Mouse (Mus musculus) liver, adult 2 months (tissue): Measurements from ENCODE around the gene Zmiz1. TPM values are rescaled to one million over a fixed set of nuclear protein-coding genes. Genes with fewer than 3 reads are reported as not detected.

ENCODE experiments used
- DNase-seq: peaks from one replicate; pipeline ENCODE4 v3.0.0-alpha.2; 2011; ENCODE audit warnings: low read depth, low spot score; ENCODE audit errors: extremely low read depth
- H3K27ac ChIP-seq: fragments of 200-500 bp; replicated peaks from 2 replicates; pipeline ENCODE4 v1.5.1; 2012; ENCODE audit warnings: low read depth, mild to moderate bottlenecking, control low read depth, inconsistent platforms, low read length; ENCODE audit not compliant: insufficient read depth
- H3K27me3 ChIP-seq: fragments of 200-500 bp; 2 replicates; pipeline ENCODE4 v1.6.1; 2012; ENCODE audit warnings: mild to moderate bottlenecking, moderate library complexity, low read length, inconsistent platforms; ENCODE audit not compliant: control insufficient read depth, insufficient read depth
- H3K36me3 ChIP-seq: fragments of 200-500 bp; 2 replicates; pipeline ENCODE4 v1.6.1; 2012; ENCODE audit warnings: low read length, inconsistent platforms; ENCODE audit not compliant: control insufficient read depth, insufficient read depth
- H3K4me1 ChIP-seq: fragments of 200-500 bp; 2 replicates; pipeline ENCODE4 v1.6.1; 2011; ENCODE audit warnings: low read length; ENCODE audit not compliant: control insufficient read depth, insufficient read depth
- H3K4me3 ChIP-seq: fragments of 200-500 bp; 2 replicates; pipeline ENCODE4 v1.5.1; 2011; ENCODE audit warnings: low read depth, mild to moderate bottlenecking, control low read depth, low read length, moderate library complexity; ENCODE audit not compliant: insufficient read depth
- H3K79me2 ChIP-seq: fragments of 200-500 bp; 2 replicates; pipeline ENCODE4 v1.6.1; 2012; ENCODE audit warnings: inconsistent platforms, mild to moderate bottlenecking, low read length, moderate library complexity; ENCODE audit not compliant: control insufficient read depth, insufficient read depth
- H3K9ac ChIP-seq: fragments of 200-500 bp; 2 replicates; pipeline ENCODE4 v1.6.1; 2012; ENCODE audit warnings: low read depth, mild to moderate bottlenecking, control low read depth, inconsistent platforms, low read length
- CTCF ChIP-seq: fragments of 200-500 bp; IDR thresholded peaks from 2 replicates; pipeline ENCODE4 v1.5.1; 2011; ENCODE audit warnings: low read depth, low read length, control low read depth
- POLR2A ChIP-seq: fragments of 200-500 bp; IDR thresholded peaks from 2 replicates; pipeline ENCODE4 v1.6.1; 2011; ENCODE audit warnings: low read length, control low read depth; ENCODE audit not compliant: insufficient read depth; ENCODE audit errors: extremely low read depth
- WGBS: fragments of 180-500 bp; shearing (Covaris S2); methylation state at CpG from one replicate; pipeline ENCODE4 v1.1.7; 2018; 5-methylcytosine and 5-hydroxymethylcytosine counted together
- polyA plus RNA-seq: library from polyadenylated mRNA; depleted of rRNA; stranded (reverse); fragments of >200 nt; gene quantifications from 2 replicates; pipeline ENCODE4 v1.2.3, GENCODE M21; 2012
- total RNA-seq: library from RNA; depleted of rRNA; stranded (reverse); fragments of >200 nt; gene quantifications from 2 replicates; pipeline ENCODE4 v1.2.3, GENCODE M21; 2014

The Zmiz1 gene
- total and polyA plus RNA-seq, 2 experiments: 5.3 to 10.2 TPM

GRCm38 (mm10) chr14:25577431-25577830 lies 118.4 kb downstream of the Zmiz1 start:
- H3K79me2 ChIP-seq: peaks cover 15% of the 10 kb centered on the region; the same call in 1 of the 2 replicates
- no peak overlapping the region for H3K9ac ChIP-seq
- no peak for TF ChIP-seq CTCF
- no peak for TF ChIP-seq POLR2A
- no peaks in the 10 kb centered on the region for H3K27me3 ChIP-seq
- no peak overlapping the region for H3K27ac ChIP-seq
- H3K4me1 ChIP-seq: peaks cover 6% of the 10 kb centered on the region
- H3K36me3 ChIP-seq: peaks cover 29% of the 10 kb centered on the region
- WGBS: 72% methylated on average over 3 of the region's 3 CpGs
- no peak overlapping the region for H3K4me3 ChIP-seq
- no peak for DNase-seq

DNA sequence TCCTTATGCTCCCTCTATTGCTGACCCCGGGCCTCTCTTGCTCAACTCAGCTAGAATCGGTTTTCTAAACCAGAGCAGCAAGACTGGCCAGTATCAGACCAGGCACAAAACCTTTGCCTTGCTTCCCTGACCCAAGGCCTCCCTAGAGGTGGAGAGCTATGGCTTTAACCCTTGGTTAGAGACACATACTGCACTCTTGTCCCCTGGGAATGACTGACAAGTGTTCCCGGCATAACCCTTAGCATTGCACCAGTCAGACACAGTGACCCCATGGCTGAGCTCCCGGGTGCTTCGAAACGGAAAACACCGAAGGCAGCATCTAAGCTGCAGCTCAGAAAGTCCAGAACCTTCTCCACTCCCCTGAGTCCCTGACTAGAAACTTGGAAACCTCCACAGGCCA lies 120.6 kb downstream of the Zmiz1 start:
- Histone ChIP-seq H3K27me3 (no peaks in the 10 kb centered on the region), H3K9ac (no peak overlapping the region), H3K27ac (no peak overlapping the region), H3K79me2 (peaks cover 14% of the 10 kb centered on the region; the same call in 1 of the 2 replicates), H3K36me3 (peaks cover 20% of the 10 kb centered on the region), H3K4me3 (no peak overlapping the region), H3K4me1 (peaks cover 6% of the 10 kb centered on the region)
- TF ChIP-seq POLR2A (no peak), CTCF (no peak)
- 72% methylated on average over 7 of the region's 7 CpGs for WGBS
- DNase-seq: no peak

DNA sequence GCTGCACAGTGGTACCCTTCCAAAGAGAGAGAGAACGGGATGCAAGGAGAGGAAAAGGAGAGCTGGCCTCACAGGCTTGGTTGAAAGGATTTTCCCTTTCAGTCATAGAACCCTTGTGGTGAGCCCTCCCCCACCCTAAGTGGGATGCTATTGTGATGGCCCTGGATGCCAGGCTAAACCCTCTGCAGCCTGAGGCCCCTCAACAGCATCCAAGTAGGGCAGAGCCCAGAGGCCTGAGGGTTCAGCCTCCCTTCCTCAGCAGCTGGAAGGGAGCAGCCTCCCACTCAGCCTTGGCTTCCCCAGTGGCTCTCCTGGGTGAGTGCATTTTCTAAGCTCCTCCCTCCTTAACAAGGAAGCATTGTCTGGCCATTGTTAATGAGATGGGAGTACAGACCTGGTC lies 121.4 kb downstream of the Zmiz1 start:
- Histone ChIP-seq H3K27ac (no peak overlapping the region), H3K79me2 (peaks cover 14% of the 10 kb centered on the region; the same call in 1 of the 2 replicates), H3K4me3 (no peak overlapping the region), H3K9ac (no peak overlapping the region), H3K36me3 (peaks cover 17% of the 10 kb centered on the region), H3K4me1 (peaks cover 6% of the 10 kb centered on the region), H3K27me3 (no peaks in the 10 kb centered on the region)
- 80% methylated on average over 1 of the region's 1 CpGs for WGBS
- no peak for DNase-seq
- no peak for TF ChIP-seq POLR2A
- TF ChIP-seq CTCF: no peak

- DNase-seq: peak; percentile 48
- 60% methylated on average over 6 of the region's 6 CpGs for WGBS
- no peaks in the 10 kb centered on the region for H3K27me3 ChIP-seq
These were observed 123.6 kb downstream of the Zmiz1 start for GRCm38 (mm10) chr14:25582603-25583002.

DNA sequence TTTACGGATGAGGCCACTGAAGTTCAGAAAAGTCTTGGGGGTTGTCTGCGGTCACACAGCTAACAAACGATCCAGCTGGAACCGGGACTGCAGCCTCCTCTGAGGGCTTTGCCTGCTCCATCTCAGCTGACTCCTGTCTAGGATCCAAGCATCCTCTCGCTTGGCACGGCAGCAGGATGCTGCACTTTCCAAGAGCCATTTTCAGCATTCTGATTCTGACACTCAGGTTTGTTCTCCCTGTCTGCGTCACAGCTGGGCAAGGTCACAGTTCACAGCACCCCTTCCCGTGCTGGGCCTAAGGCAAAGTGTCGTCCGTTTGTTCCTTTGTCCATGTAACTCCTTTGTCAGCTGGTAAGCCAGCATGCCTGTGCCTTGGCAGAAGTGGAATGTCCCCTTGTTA lies 124.9 kb downstream of the Zmiz1 start:
- TF ChIP-seq CTCF (no peak), POLR2A (no peak)
- no peak overlapping the region for H3K9ac ChIP-seq
- H3K36me3 ChIP-seq: peaks cover 12% of the 10 kb centered on the region; the same call in 1 of the 2 replicates
- H3K27ac ChIP-seq: no peak overlapping the region
- no peak for DNase-seq
- no peaks in the 10 kb centered on the region for H3K27me3 ChIP-seq
- H3K4me3 ChIP-seq: no peak overlapping the region
- H3K4me1 ChIP-seq: peaks cover 5% of the 10 kb centered on the region
- H3K79me2 ChIP-seq: peaks cover 11% of the 10 kb centered on the region; the same call in 1 of the 2 replicates
- WGBS: 85% methylated on average over 10 of the region's 10 CpGs

More at GRCm38 (mm10) chr14:25582603-25583002, 123.6 kb downstream of the Zmiz1 start:
- H3K9ac ChIP-seq: no peak overlapping the region
- H3K79me2 ChIP-seq: peaks cover 11% of the 10 kb centered on the region; the same call in 1 of the 2 replicates
- TF ChIP-seq CTCF (no peak), POLR2A (no peak)
- H3K36me3 ChIP-seq: peaks cover 12% of the 10 kb centered on the region; the same call in 1 of the 2 replicates
- peaks cover 11% of the 10 kb centered on the region for H3K4me1 ChIP-seq
- no peak overlapping the region for H3K4me3 ChIP-seq
- H3K27ac ChIP-seq: no peak overlapping the region

- WGBS: 87% methylated on average over 21 of the region's 21 CpGs
- Histone ChIP-seq H3K9ac (no peak overlapping the region), H3K36me3 (peaks cover 9% of the 10 kb centered on the region; the same call in 1 of the 2 replicates), H3K4me1 (peaks cover 5% of the 10 kb centered on the region), H3K27ac (no peak overlapping the region), H3K27me3 (no peaks in the 10 kb centered on the region), H3K4me3 (no peak overlapping the region), H3K79me2 (peaks cover 7% of the 10 kb centered on the region; the same call in 1 of the 2 replicates)
- no peak for TF ChIP-seq POLR2A
- no peak for TF ChIP-seq CTCF
- no peak for DNase-seq
These were observed 126.7 kb downstream of the Zmiz1 start for GRCm38 (mm10) chr14:25585545-25586301.
